Mouse (Mus musculus): Measurements from ENCODE around the gene Kcnj1.

Gene Kcnj1

DNA sequence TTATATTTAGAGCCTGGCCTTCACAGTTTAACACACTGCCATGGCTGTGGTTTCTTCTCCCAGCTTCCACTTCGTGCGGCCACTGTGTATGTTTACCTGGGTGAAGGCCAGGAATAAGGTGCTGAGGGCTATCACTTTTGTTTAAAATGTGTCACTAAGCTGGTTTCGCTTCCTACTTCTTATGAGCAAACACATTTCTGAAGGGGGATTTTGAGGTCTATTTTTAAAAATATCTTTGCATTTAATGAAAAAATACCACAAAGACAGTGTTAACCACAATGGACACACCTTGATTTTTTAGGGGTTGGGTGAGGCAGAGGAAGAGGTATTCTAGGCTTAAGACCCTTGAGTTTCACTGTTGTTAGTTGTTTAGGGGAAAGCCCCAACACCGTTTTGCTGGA is 22.5 kb downstream of the Kcnj1 start:
- no peak for DNase-seq (ENCODE audit: low read depth, low spot score)

GRCm38 (mm10) chr9:32400212-32400611 is 27.9 kb downstream of the Kcnj1 start:
- no peak for DNase-seq (ENCODE audit: low read depth, low spot score)

GRCm38 (mm10) chr9:32400662-32401161 is 28.4 kb downstream of the Kcnj1 start:
- DNase-seq (ENCODE audit: low read depth, low spot score) = no peak

- peak; percentile 80 for DNase-seq (ENCODE audit: low read depth, low spot score)
These were observed 33.1 kb downstream of the Kcnj1 start for GRCm38 (mm10) chr9:32405191-32405925.

GRCm38 (mm10) chr9:32408730-32409059 is 36.4 kb downstream of the Kcnj1 start:
- no peak for DNase-seq (ENCODE audit: low read depth, low spot score)

- DNase-seq (ENCODE audit: low read depth, low spot score) = peak; percentile 80
These were observed 37.0 kb downstream of the Kcnj1 start for GRCm38 (mm10) chr9:32409060-32409961.

DNA sequence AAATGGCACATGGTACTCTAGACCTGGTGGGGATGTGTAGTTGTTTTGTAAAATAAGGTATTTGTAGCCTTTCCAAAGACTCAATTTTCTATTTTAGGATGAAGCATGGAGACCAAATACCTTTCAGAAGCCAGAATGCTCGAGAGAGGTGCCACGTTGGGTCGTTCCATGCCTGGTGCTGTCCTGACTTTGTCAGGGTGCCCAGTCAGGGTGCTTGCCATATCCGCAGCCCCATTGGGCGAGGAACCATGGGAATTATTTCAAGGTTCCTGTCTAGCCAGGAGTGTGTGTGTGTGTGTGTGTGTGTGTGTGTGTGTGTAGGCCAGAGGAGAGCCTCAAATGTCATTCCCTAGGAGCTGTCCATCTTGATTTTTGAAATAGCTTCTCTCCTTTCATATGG is 38.4 kb downstream of the Kcnj1 start:
- no peak for DNase-seq (ENCODE audit: low read depth, low spot score)

DNA sequence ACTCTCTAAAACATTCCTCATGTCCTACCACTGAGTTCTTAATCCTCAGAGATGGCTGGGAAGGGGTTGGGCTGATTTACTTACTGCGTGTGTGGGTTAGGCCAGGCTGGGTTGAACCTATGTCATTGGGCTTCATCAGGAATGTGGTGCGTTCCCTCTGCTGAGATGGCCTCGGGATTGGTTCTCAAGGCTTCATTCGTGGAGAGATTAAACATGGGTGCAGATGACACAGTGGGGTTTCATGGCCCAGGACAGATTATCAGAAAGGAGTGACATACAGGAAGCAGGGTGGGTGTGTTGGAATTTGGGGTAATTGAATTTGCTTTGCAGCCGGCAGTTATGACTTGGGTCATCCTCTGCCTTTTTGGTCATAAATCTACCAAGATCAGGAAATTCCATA is 39.2 kb downstream of the Kcnj1 start:
- no peak for DNase-seq (ENCODE audit: low read depth, low spot score)

DNA sequence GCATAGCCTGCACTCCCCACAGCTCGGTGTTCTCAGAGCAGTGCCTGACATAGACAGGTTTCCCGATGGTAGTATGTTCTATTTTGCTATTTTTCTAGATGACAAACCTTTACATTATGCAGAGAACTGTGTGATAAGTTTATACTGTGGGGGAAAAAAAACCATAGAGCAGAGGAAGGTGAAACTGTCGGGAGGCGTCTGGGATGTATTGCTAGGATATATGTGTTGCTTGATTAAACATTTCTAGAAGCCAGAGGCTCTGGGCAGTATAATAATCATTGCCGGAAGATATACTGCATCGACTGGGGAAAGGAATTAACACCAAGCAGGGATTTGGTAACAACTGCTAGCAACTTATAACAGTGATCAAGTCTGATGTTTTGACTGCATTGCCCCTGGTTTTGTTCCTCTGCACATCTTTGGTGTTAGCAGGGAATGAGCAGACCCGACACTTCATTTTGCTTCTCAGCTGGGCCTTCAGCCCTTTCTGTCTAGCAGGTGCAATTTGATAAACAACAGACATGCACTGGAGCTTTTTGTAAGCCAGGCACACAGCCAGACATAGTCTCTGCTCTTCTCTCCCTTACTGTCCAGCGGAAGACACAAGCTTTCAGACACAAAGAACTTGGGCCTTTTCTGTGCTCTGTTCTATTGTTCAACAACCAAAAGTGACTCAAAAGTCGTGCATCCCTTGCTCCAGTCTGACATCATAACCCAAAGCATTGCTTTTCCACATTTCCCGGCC is 40.7 kb downstream of the Kcnj1 start:
- peak; percentile 18 for DNase-seq (ENCODE audit: low read depth, low spot score)

- DNase-seq (ENCODE audit: low read depth, low spot score) = no peak
These were observed 42.7 kb downstream of the Kcnj1 start for GRCm38 (mm10) chr9:32414956-32415355.

DNA sequence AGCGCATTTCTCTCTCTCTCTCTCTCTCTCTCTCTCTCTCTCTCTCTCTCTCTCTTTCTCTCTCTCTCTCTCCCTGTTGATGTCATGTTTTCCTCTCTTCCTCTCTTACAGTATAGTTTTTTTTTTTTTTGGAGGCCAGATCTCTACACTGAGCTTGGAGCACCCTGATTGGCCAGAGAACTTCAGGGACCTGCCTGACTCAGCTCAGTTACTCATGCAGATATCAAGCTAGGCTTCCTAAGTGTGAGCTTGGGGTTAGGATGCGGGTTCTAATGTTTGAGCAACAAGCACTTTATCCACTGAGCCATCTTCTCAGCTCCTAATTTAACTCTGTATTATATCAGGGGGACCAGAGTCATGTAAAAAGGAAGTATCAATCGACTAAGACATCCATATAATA is 43.7 kb downstream of the Kcnj1 start:
- no peak for DNase-seq (ENCODE audit: low read depth, low spot score)

GRCm38 (mm10) chr9:32417466-32418116 is 45.3 kb downstream of the Kcnj1 start:
- DNase-seq (ENCODE audit: low read depth, low spot score) = peak; percentile 14

DNA sequence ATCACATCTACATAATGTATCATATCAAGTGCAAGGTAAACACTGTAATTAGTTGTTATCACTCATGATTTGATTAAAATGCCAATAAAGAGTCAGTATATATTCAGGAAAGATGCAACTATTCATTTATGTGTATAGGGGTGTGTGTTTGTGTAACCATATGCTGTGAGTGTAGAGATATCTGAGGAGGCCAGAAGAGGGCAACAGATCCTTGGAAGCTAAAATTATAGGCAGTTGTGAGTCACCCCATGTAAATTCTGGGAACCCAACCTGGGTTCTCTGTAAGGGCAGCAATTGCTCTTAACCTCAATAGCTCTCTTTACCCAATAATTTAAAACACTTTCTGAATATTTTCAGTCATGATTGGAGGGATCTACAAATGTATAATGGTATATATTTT is 48.4 kb downstream of the Kcnj1 start:
- DNase-seq (ENCODE audit: low read depth, low spot score) = no peak

GRCm38 (mm10) chr9:32425321-32425720 is 53.0 kb downstream of the Kcnj1 start:
- DNase-seq (ENCODE audit: low read depth, low spot score) = no peak

DNA sequence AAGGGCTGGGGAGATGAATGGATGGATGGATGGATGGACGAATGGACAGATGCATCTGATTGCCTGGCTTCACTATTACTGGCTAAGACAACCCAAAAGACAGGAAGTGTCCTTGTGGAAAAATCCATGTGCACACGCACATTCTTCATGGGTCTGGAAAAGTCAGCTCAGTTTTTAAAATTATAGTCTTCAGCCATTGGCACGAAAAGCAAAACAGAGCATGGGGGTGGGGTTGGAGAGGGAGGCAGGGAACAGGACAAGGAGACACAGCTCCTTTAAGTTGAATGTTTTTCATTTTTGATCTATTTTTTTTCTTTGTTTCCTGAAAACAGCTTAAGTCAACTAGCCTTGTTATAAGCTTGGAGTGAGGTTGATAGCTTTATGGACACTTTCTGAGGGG is 58.8 kb downstream of the Kcnj1 start:
- no peak for DNase-seq (ENCODE audit: low read depth, low spot score)

DNA sequence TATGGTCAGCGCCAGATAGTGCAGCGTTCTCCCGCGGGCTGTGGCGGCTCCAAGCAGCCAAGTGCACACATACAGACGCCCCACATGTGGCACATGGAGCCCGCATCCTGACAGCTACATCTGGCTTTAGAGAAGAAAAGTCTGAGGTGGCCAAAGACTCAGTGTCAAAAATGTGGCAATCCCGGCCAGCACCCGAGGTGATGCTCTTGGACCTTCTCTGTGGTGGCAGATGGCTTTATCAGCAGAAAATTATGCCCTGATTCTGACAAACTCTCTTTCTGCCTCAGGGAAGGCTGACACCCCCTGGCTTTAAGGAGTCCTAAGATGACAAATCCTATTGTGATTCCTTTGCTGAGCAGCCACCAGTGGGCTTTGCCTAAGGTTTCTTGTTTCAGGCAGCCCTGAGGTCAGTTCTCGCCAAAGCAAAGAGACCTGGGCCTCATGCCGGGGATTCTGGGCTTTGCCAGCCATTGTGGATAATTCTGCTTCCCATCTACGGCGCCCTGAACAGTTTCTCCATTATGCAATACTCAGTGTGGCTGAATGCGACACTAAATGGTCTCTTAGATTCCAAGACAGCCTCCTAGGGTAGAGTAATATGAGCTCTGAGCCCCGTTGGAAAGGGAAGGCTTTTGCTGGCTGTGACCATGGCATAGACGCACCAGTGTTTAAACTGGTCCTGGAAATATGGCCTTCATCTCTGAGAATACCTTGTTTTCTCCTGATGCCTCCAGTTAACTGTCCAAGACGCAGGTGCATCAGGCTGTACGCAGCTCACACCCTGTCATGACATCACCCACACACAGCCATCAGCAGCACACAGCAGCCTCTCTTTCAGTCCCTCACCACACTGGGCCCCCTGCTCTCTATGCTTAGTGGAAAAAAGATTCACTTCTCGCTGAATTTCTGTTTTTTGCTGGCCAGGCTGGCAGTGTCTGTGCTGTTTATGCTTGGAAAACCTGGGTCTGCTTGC is 62.2 kb downstream of the Kcnj1 start:
- DNase-seq (ENCODE audit: low read depth, low spot score) = no peak

DNA sequence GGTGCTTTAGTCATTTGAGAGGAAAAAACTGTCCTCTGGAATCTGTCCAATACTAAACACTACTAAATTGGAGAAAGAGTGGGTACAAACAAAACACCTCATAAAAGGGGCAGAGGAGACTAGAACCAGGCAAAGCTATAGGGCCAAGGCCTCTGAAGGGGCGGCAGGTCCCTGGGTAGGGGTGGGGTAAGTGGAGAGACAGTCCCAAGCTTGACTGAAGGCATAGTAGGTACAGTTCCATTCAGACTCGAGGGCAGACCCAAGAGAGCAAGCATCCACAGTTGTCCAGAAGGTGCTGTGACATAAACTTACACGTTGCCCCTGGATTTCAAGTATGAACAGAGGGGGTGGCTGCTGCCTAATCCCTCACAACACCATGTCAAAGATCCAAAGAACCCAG is 70.8 kb downstream of the Kcnj1 start:
- DNase-seq (ENCODE audit: low read depth, low spot score) = no peak

GRCm38 (mm10) chr9:32443817-32444216 is 71.5 kb downstream of the Kcnj1 start:
- DNase-seq (ENCODE audit: low read depth, low spot score) = peak; percentile 81

DNA sequence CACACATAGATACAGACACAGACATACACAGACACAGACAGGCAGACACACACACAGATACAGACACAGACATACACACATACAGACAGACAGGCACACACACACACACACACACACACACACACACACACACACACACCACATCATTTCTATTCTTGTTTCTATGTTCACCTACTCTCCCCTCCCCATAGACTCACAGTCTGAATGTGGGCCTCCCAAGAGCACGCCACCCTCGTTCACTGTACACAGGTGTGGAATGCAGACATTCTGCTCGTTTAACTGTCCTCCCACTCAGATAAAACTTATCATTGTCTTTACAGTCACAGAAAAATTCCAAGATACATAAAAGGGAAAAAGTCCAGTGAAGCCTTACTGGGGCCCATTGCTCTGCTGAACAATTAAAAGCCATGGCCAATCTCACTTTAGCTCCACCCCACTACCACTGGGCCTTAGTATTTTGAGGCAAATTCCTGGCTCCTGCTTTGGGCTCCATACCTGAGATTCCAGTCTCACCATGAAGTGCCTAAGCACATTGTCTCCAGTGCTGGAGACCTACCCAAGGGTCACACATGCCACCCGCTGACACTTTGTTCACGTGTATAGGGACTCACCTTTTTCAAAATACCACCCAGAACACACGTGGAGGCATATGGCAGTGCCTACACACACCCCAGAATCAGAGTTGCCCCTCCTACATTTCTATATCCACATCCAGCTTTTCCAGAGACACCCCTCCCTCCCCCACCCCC is 72.3 kb downstream of the Kcnj1 start:
- no peak for DNase-seq (ENCODE audit: low read depth, low spot score)

- no peak for DNase-seq (ENCODE audit: low read depth, low spot score)
These were observed 73.5 kb downstream of the Kcnj1 start for GRCm38 (mm10) chr9:32445789-32446188.
